Mouse (Mus musculus) stomach, embryonic 14.5 days (tissue): ENCODE measurements around the gene Adrb1. TPM values are rescaled to one million over a fixed set of nuclear protein-coding genes. Genes with fewer than 3 reads are reported as not detected.
A peak's percentile ranks its signal among the peaks of the same experiment; 100 is the strongest.

ENCODE experiments used
- ATAC-seq: fragments of 200-750 bp; cut with Nextera tagmentation; 2 replicates; pipeline ENCODE4 v1.8.0; 2017; ENCODE audit warnings: low read depth, moderate TSS enrichment; ENCODE audit not compliant: insufficient number of reproducible peaks, insufficient read depth, low FRiP score
- H3K27ac ChIP-seq: fragments of 300-500 bp; sonication (generic); 2 replicates; pipeline ENCODE4 v1.5.1; 2014; ENCODE audit warnings: mild to moderate bottlenecking, low read length, moderate library complexity, mixed read lengths
- H3K27me3 ChIP-seq: fragments of 300-500 bp; sonication (generic); 2 replicates; pipeline ENCODE4 v1.6.1; 2014; ENCODE audit warnings: low read length, control low read depth, mixed read lengths; ENCODE audit not compliant: control insufficient read depth, insufficient read depth
- H3K36me3 ChIP-seq: fragments of 300-500 bp; sonication (generic); 2 replicates; pipeline ENCODE4 v1.6.1; 2014; ENCODE audit warnings: mild to moderate bottlenecking, control low read depth, low read length, moderate library complexity, mixed read lengths; ENCODE audit not compliant: control insufficient read depth, insufficient read depth
- H3K4me1 ChIP-seq: fragments of 300-500 bp; sonication (generic); 2 replicates; pipeline ENCODE4 v1.6.1; 2014; ENCODE audit warnings: low read length, control low read depth, mixed read lengths; ENCODE audit not compliant: control insufficient read depth, insufficient read depth
- H3K4me2 ChIP-seq: fragments of 300-500 bp; sonication (generic); replicated peaks from 2 replicates; pipeline ENCODE4 v1.6.1; 2014; ENCODE audit warnings: low read depth, low read length, control low read depth
- H3K4me3 ChIP-seq: fragments of 300-500 bp; sonication (generic); 2 replicates; pipeline ENCODE4 v1.5.1; 2014; ENCODE audit warnings: low read depth, low read length, control low read depth
- H3K9ac ChIP-seq: fragments of 300-500 bp; sonication (generic); replicated peaks from 2 replicates; pipeline ENCODE4 v1.6.1; 2014; ENCODE audit warnings: low read depth, mild to moderate bottlenecking, control low read depth, low read length, moderate library complexity, mixed read lengths
- H3K9me3 ChIP-seq: fragments of 300-500 bp; sonication (generic); 2 replicates; pipeline ENCODE4 v1.6.1; 2016; ENCODE audit warnings: low read depth, low read length, control low read depth; ENCODE audit not compliant: control insufficient read depth
- WGBS: fragments of 180-500 bp; shearing (Covaris S2); extraction: QIAGEN DNeasy Blood & Tissue Kit; methylation state at CpG from one replicate; pipeline ENCODE4 v1.1.7; 2014; 5-methylcytosine and 5-hydroxymethylcytosine counted together
- polyA plus RNA-seq: library from polyadenylated mRNA; unstranded; fragments of >200 nt; fragmentation: Nextera tagmentation; extraction: Ambion mirVana; gene quantifications from 2 replicates; pipeline ENCODE4 v1.2.1, GENCODE M21; 2014

Gene Adrb1
- polyA plus RNA-seq, 1 experiment from 2014 or later = 1.2 TPM

GRCm38 (mm10) chr19:56724126-56724597 lies 2.2 kb downstream of the Adrb1 start:
- 0 out of 2 replicates have a peak overlapping the region, but pooled peaks have one; percentile 14 for H3K9ac ChIP-seq
- ATAC-seq = no peak

GRCm38 (mm10) chr19:56727170-56727877 lies 5.3 kb downstream of the Adrb1 start:
- H3K9me3 ChIP-seq = no peaks in the 10 kb centered on the region
- H3K4me1 ChIP-seq = peaks cover 11% of the 10 kb centered on the region
- no peak overlapping the region for H3K27ac ChIP-seq
- H3K4me3 ChIP-seq = no peak overlapping the region
- peaks cover 15% of the 10 kb centered on the region; the same call in 1 of the 2 replicates for H3K27me3 ChIP-seq
- WGBS = 40% methylated on average over 14 of the region's 14 CpGs
- no peaks in the 10 kb centered on the region for H3K36me3 ChIP-seq
- no peak overlapping the region for H3K9ac ChIP-seq
- no peak for ATAC-seq
- H3K4me2 ChIP-seq = no peak overlapping the region

More at GRCm38 (mm10) chr19:56724126-56724597, 2.2 kb downstream of the Adrb1 start:
- WGBS = 8% methylated on average over 13 of the region's 13 CpGs
- Histone ChIP-seq H3K4me1 (peaks cover 11% of the 10 kb centered on the region), H3K27ac (no peak overlapping the region), H3K36me3 (no peaks in the 10 kb centered on the region), H3K4me3 (peak overlapping the region; percentile 44), H3K4me2 (peak overlapping the region; percentile 70), H3K27me3 (peaks cover 32% of the 10 kb centered on the region), H3K9me3 (no peaks in the 10 kb centered on the region)

- no peak for ATAC-seq
- H3K9ac ChIP-seq = no peak overlapping the region
- no peak overlapping the region for H3K4me3 ChIP-seq
- WGBS = 69% methylated on average over 7 of the region's 7 CpGs
- no peak overlapping the region for H3K27ac ChIP-seq
- no peaks in the 10 kb centered on the region for H3K36me3 ChIP-seq
- no peaks in the 10 kb centered on the region for H3K9me3 ChIP-seq
- no peaks in the 10 kb centered on the region for H3K27me3 ChIP-seq
- H3K4me2 ChIP-seq = no peak overlapping the region
- no peaks in the 10 kb centered on the region for H3K4me1 ChIP-seq
These were observed 12.1 kb downstream of the Adrb1 start for GRCm38 (mm10) chr19:56734033-56734572.

- Histone ChIP-seq H3K4me1 (no peaks in the 10 kb centered on the region), H3K4me3 (no peak overlapping the region), H3K27me3 (no peaks in the 10 kb centered on the region), H3K36me3 (no peaks in the 10 kb centered on the region), H3K27ac (no peak overlapping the region), H3K9ac (no peak overlapping the region), H3K4me2 (no peak overlapping the region), H3K9me3 (no peaks in the 10 kb centered on the region)
- no peak for ATAC-seq
- WGBS = 44% methylated on average over 4 of the region's 4 CpGs
These were observed 13.7 kb downstream of the Adrb1 start for GRCm38 (mm10) chr19:56735747-56736146.

- no peaks in the 10 kb centered on the region for H3K36me3 ChIP-seq
These were observed 14.3 kb downstream of the Adrb1 start for GRCm38 (mm10) chr19:56736287-56736686.

GRCm38 (mm10) chr19:56745061-56745460 lies 23.1 kb downstream of the Adrb1 start:
- H3K27ac ChIP-seq = no peak overlapping the region
- no peak for ATAC-seq
- H3K4me2 ChIP-seq = no peak overlapping the region
- 77% methylated on average over 7 of the region's 7 CpGs for WGBS
- no peaks in the 10 kb centered on the region for H3K27me3 ChIP-seq
- no peak overlapping the region for H3K4me3 ChIP-seq
- H3K36me3 ChIP-seq = no peaks in the 10 kb centered on the region
- H3K4me1 ChIP-seq = peaks cover 5% of the 10 kb centered on the region; the same call in 1 of the 2 replicates
- H3K9ac ChIP-seq = no peak overlapping the region
- no peaks in the 10 kb centered on the region for H3K9me3 ChIP-seq

More at GRCm38 (mm10) chr19:56736287-56736686, 14.3 kb downstream of the Adrb1 start:
- WGBS = 47% methylated on average over 5 of the region's 5 CpGs
- no peak for ATAC-seq
- H3K4me1 ChIP-seq = no peaks in the 10 kb centered on the region
- no peaks in the 10 kb centered on the region for H3K27me3 ChIP-seq
- H3K9me3 ChIP-seq = no peaks in the 10 kb centered on the region
- H3K4me3 ChIP-seq = no peak overlapping the region
- no peak overlapping the region for H3K4me2 ChIP-seq
- no peak overlapping the region for H3K9ac ChIP-seq
- no peak overlapping the region for H3K27ac ChIP-seq

GRCm38 (mm10) chr19:56745528-56745927 lies 23.5 kb downstream of the Adrb1 start:
- Histone ChIP-seq H3K4me1 (peaks cover 5% of the 10 kb centered on the region; the same call in 1 of the 2 replicates), H3K9ac (no peak overlapping the region), H3K4me2 (no peak overlapping the region), H3K36me3 (no peaks in the 10 kb centered on the region), H3K9me3 (no peaks in the 10 kb centered on the region), H3K27me3 (no peaks in the 10 kb centered on the region), H3K27ac (no peak overlapping the region), H3K4me3 (no peak overlapping the region)
- no peak for ATAC-seq
- WGBS = 78% methylated on average over 6 of the region's 6 CpGs

- H3K27me3 ChIP-seq = no peaks in the 10 kb centered on the region
- no peak overlapping the region for H3K4me3 ChIP-seq
- no peak overlapping the region for H3K4me2 ChIP-seq
- WGBS = 85% methylated on average over 9 of the region's 9 CpGs
- no peaks in the 10 kb centered on the region for H3K36me3 ChIP-seq
- no peaks in the 10 kb centered on the region for H3K9me3 ChIP-seq
- no peak overlapping the region for H3K9ac ChIP-seq
- ATAC-seq = no peak
- H3K27ac ChIP-seq = no peak overlapping the region
- H3K4me1 ChIP-seq = peaks cover 5% of the 10 kb centered on the region; the same call in 1 of the 2 replicates
These were observed 24.6 kb downstream of the Adrb1 start for GRCm38 (mm10) chr19:56746618-56747017.
